ENCODE assay signal across 10 mouse cellular contexts in the genomic region with DNA sequence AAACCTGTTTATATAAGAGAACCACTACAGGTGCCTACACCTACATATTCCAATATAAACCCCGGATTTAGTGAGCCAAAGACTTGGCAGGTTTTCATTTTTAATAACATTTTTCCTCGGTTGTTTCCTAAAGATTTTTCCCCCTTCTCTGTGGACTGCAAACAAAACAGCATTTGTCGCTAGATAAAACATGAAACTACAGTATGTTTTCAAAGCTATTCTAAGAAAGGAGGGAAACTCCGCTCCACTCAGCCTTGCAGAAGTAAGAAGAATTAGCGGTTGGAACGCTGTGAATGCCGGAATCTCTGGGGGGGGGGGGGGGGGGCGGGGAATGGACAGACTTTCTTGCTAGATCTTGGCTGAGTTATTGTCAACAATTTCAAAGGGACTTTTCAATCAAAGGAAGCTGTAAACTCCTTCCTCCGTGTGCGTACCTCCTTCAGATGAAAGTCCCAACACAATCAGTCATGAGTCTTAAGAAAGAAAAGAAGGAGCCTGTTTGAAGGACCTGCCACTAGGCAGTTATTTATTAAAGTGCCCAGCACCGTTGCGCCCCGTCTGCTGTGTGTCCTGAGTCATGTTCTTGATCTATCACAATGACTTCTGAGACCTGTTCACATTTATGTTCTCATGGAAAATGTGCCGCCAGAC. TPM values are rescaled to one million over a fixed set of nuclear protein-coding genes. Genes with fewer than 3 reads are reported as not detected.
DNase-seq lines count a peak whose midpoint lies in the region; ATAC-seq and TF ChIP-seq lines count a peak whose summit lies in the region.
"Had no signal": no experiment of that assay in that cellular context is flagged by ENCODE, and none has a peak within 500 bp of the region (broad histone marks: within the 10 kb centered on the region; RNA-seq: fewer than 3 reads in every experiment).

No protein-coding gene starts in this region.

- DNase-seq in forebrain, embryonic 10.5 days (ENCODE audit: extremely low spot score, low spot score), result no peak
- no peak for DNase-seq in forebrain, postnatal 0 days
- no peak for DNase-seq in lung, adult 2 months
- DNase-seq in lung, postnatal 14 days, result no peak
- peak; percentile 67 for DNase-seq in lung, embryonic 14.5 days
- peak; percentile 25 for DNase-seq in yolk sac, embryonic 10.5 days (ENCODE audit: low spot score)
- no peak for DNase-seq in B cell, adult 2 months
- DNase-seq in frontal cortex, postnatal 10 days (ENCODE audit: low spot score in 2 of 2), result no peak
- DNase-seq: heart, adult 11 months had no signal

- H3K4me2 ChIP-seq in forebrain, postnatal 0 days (ENCODE audit: low read depth), result no peak overlapping the region
- 0 out of 2 replicates have a peak overlapping the region, but pooled peaks have one; percentile 0 for H3K4me2 ChIP-seq in lung, embryonic 14.5 days

- peaks cover 37% of the 10 kb centered on the region for H3K27me3 ChIP-seq in forebrain, embryonic 10.5 days (ENCODE audit: poor library complexity, severe bottlenecking)
- H3K27me3 ChIP-seq in forebrain, postnatal 0 days (ENCODE audit: insufficient read depth, low read length), result peaks cover 15% of the 10 kb centered on the region
- H3K27me3 ChIP-seq in lung, embryonic 14.5 days (ENCODE audit: insufficient read depth, low read length), result peaks cover 18% of the 10 kb centered on the region

- TF ChIP-seq CTCF in forebrain, postnatal 0 days (IDR thresholded peaks at IDR 0.05; ENCODE audit: low read depth), result no peak
- no peak for TF ChIP-seq CTCF in lung, adult 2 months (IDR thresholded peaks at IDR 0.05; ENCODE audit: insufficient read depth, low read length)
- TF ChIP-seq CTCF in lung, embryonic 14.5 days (IDR thresholded peaks at IDR 0.05; ENCODE audit: low read depth), result no peak

- no peak overlapping the region for H3K4me3 ChIP-seq in forebrain, embryonic 10.5 days
- no peak overlapping the region for H3K4me3 ChIP-seq in forebrain, postnatal 0 days (ENCODE audit: low read depth, low read length)
- peak overlapping the region; percentile 6 for H3K4me3 ChIP-seq in lung, adult 2 months (replicated peaks; ENCODE audit: extremely low read depth, low read depth, low read length)
- no peak overlapping the region for H3K4me3 ChIP-seq in lung, embryonic 14.5 days (ENCODE audit: low read depth, low read length)
- H3K4me3 ChIP-seq: left cerebral cortex, adult 2 months had no signal

- TF ChIP-seq POLR2A in lung, adult 2 months (IDR thresholded peaks at IDR 0.05; ENCODE audit: borderline replicate concordance, extremely low read depth, low read depth, low read length), result no peak

- no peaks in the 10 kb centered on the region for H3K9me3 ChIP-seq in forebrain, embryonic 10.5 days
- no peaks in the 10 kb centered on the region for H3K9me3 ChIP-seq in forebrain, postnatal 0 days (ENCODE audit: low read length)
- H3K9me3 ChIP-seq in lung, embryonic 14.5 days (ENCODE audit: low read depth, low read length), result no peaks in the 10 kb centered on the region

- H3K4me1 ChIP-seq in forebrain, embryonic 10.5 days, result peaks cover 75% of the 10 kb centered on the region
- peaks cover 5% of the 10 kb centered on the region; the same call in 1 of the 2 replicates for H3K4me1 ChIP-seq in forebrain, postnatal 0 days (ENCODE audit: insufficient read depth)
- H3K4me1 ChIP-seq in lung, adult 2 months (ENCODE audit: control insufficient read depth, insufficient read depth, low read length), result peaks cover 5% of the 10 kb centered on the region; the same call in 1 of the 2 replicates
- H3K4me1 ChIP-seq in lung, embryonic 14.5 days (ENCODE audit: insufficient read depth), result 0 out of 2 replicates have a peak, but pooled peaks cover 4% of the 10 kb centered on the region

- peak overlapping the region; percentile 48; the same call in 1 of the 2 replicates for H3K27ac ChIP-seq in forebrain, embryonic 10.5 days
- no peak overlapping the region for H3K27ac ChIP-seq in forebrain, postnatal 0 days (ENCODE audit: low read depth, low read length)
- 0 out of 2 replicates have a peak overlapping the region, but pooled peaks have one; percentile 9 for H3K27ac ChIP-seq in lung, embryonic 14.5 days (ENCODE audit: low read depth)
- H3K27ac ChIP-seq: left cerebral cortex, adult 2 months had no signal

- no peak overlapping the region for H3K9ac ChIP-seq in forebrain, postnatal 0 days
- no peak overlapping the region for H3K9ac ChIP-seq in lung, embryonic 14.5 days

- 42% methylated on average over 14 of the region's 14 CpGs for WGBS in forebrain, embryonic 10.5 days
- 9% methylated on average over 14 of the region's 14 CpGs for WGBS in forebrain, postnatal 0 days
- WGBS in lung, adult 2 months, result 13% methylated on average over 14 of the region's 14 CpGs
- WGBS in lung, embryonic 14.5 days, result 20% methylated on average over 14 of the region's 14 CpGs

- H3K36me3 ChIP-seq in forebrain, embryonic 10.5 days (replicated peaks), result no peaks in the 10 kb centered on the region
- H3K36me3 ChIP-seq in forebrain, postnatal 0 days (ENCODE audit: insufficient read depth), result no peaks in the 10 kb centered on the region
- no peaks in the 10 kb centered on the region for H3K36me3 ChIP-seq in lung, embryonic 14.5 days (ENCODE audit: insufficient read depth)

- no peak for ATAC-seq in forebrain, postnatal 0 days
- no peak for ATAC-seq in lung, embryonic 14.5 days (ENCODE audit: insufficient read depth)

RNA-seq across cellular contexts. Expression of a gene that starts 3.9 kb away (rescaled TPM):
- polyA plus RNA-seq in forebrain, embryonic 10.5 days (2016; fragmentation: Nextera tagmentation; extraction: Ambion mirVana), result 36.9 and 37.6 TPM in 2 replicates
- total RNA-seq in forebrain, postnatal 0 days (2014; rRNA removed), result 13.7 and 15.5 TPM in 2 replicates
- 6.8 and 8.8 TPM in 2 replicates for polyA plus RNA-seq in forebrain, postnatal 0 days (2015; fragmentation: Nextera tagmentation; extraction: Ambion mirVana)
- 62.3 and 68.6 TPM in 2 replicates for polyA plus RNA-seq in lung, adult 2 months (2012; rRNA removed)
- 38.5 and 40.0 TPM in 2 replicates for polyA plus RNA-seq in lung, embryonic 14.5 days (2014; fragmentation: Nextera tagmentation; extraction: Ambion mirVana)

RNA-seq across cellular contexts. Expression of a gene that starts 59.5 kb away (rescaled TPM):
- 64.0 and 65.9 TPM in 2 replicates for polyA plus RNA-seq in forebrain, embryonic 10.5 days (2016; fragmentation: Nextera tagmentation; extraction: Ambion mirVana)
- 15.0 and 26.0 TPM in 2 replicates for total RNA-seq in forebrain, postnatal 0 days (2014; rRNA removed)
- 33.3 and 33.4 TPM in 2 replicates for polyA plus RNA-seq in forebrain, postnatal 0 days (2015; fragmentation: Nextera tagmentation; extraction: Ambion mirVana)
- 4.9 and 7.0 TPM in 2 replicates for polyA plus RNA-seq in lung, adult 2 months (2012; rRNA removed)
- 51.2 and 52.9 TPM in 2 replicates for polyA plus RNA-seq in lung, embryonic 14.5 days (2014; fragmentation: Nextera tagmentation; extraction: Ambion mirVana)

Comparison
In these comparisons a context has a peak if more than half of its experiments do, and no peak if none do; other contexts are left out.
1. DNase-seq: peak in lung, embryonic 14.5 days (single experiment) and yolk sac, embryonic 10.5 days (single experiment); none in forebrain, embryonic 10.5 days (single experiment), forebrain, postnatal 0 days (single experiment), lung, adult 2 months (single experiment), lung, postnatal 14 days (single experiment), B cell, adult 2 months (0 of 2) and frontal cortex, postnatal 10 days (0 of 2).